Mouse (Mus musculus): ENCODE measurements around the gene Bpifb3. TPM values are rescaled to one million over a fixed set of nuclear protein-coding genes. Genes with fewer than 3 reads are reported as not detected.

Bpifb3 gene
- polyA plus RNA-seq, 1 experiment from 2014 or later, result not detected

- ATAC-seq (ENCODE audit: low FRiP score), result 0 out of 2 replicates have a peak, but pooled peaks have one; percentile 59
- H3K9ac ChIP-seq, result no peak overlapping the region
- DNase-seq (ENCODE audit: low spot score), result no peak
Measured at GRCm38 (mm10) chr2:153931125-153931524, 13.1 kb downstream of the Bpifb3 start.

GRCm38 (mm10) chr2:153933311-153933710, 15.3 kb downstream of the Bpifb3 start:
- H3K4me1 ChIP-seq (replicated peaks; ENCODE audit: control insufficient read depth, insufficient read depth, low read length), result peaks cover 7% of the 10 kb centered on the region
- no peaks in the 10 kb centered on the region for H3K36me3 ChIP-seq (replicated peaks; ENCODE audit: control insufficient read depth, insufficient read depth)
- H3K4me3 ChIP-seq (replicated peaks; ENCODE audit: low read length), result no peak overlapping the region
- no peak for DNase-seq (ENCODE audit: low spot score)
- no peak for ATAC-seq (ENCODE audit: low FRiP score)
- no peak overlapping the region for H3K4me2 ChIP-seq (replicated peaks)
- no peaks in the 10 kb centered on the region for H3K9me3 ChIP-seq (ENCODE audit: control insufficient read depth, low read length)
- no peaks in the 10 kb centered on the region for H3K27me3 ChIP-seq (ENCODE audit: control insufficient read depth, insufficient read depth, low read length)
- WGBS, result 51% methylated on average over 6 of the region's 6 CpGs
- H3K27ac ChIP-seq, result no peak overlapping the region
- H3K9ac ChIP-seq, result no peak overlapping the region

More at GRCm38 (mm10) chr2:153931125-153931524, 13.1 kb downstream of the Bpifb3 start:
- H3K27ac ChIP-seq, result no peak overlapping the region
- H3K27me3 ChIP-seq (ENCODE audit: control insufficient read depth, insufficient read depth, low read length), result no peaks in the 10 kb centered on the region
- no peaks in the 10 kb centered on the region for H3K36me3 ChIP-seq (replicated peaks; ENCODE audit: control insufficient read depth, insufficient read depth)
- H3K4me2 ChIP-seq (replicated peaks), result no peak overlapping the region
- no peak overlapping the region for H3K4me3 ChIP-seq (replicated peaks; ENCODE audit: low read length)
- no peaks in the 10 kb centered on the region for H3K9me3 ChIP-seq (ENCODE audit: control insufficient read depth, low read length)
- peaks cover 7% of the 10 kb centered on the region for H3K4me1 ChIP-seq (replicated peaks; ENCODE audit: control insufficient read depth, insufficient read depth, low read length)
- WGBS, result 46% methylated on average over 6 of the region's 6 CpGs

GRCm38 (mm10) chr2:153935348-153935747, 17.3 kb downstream of the Bpifb3 start:
- DNase-seq (ENCODE audit: low spot score) (no peak), ATAC-seq (ENCODE audit: low FRiP score) (no peak)
- no peak overlapping the region for H3K4me3 ChIP-seq (replicated peaks; ENCODE audit: low read length)
- no peaks in the 10 kb centered on the region for H3K27me3 ChIP-seq (ENCODE audit: control insufficient read depth, insufficient read depth, low read length)
- no peak overlapping the region for H3K4me2 ChIP-seq (replicated peaks)
- H3K9me3 ChIP-seq (ENCODE audit: control insufficient read depth, low read length), result no peaks in the 10 kb centered on the region
- no peak overlapping the region for H3K27ac ChIP-seq
- no peak overlapping the region for H3K9ac ChIP-seq
- WGBS, result 94% methylated on average over 6 of the region's 6 CpGs
- peaks cover 7% of the 10 kb centered on the region for H3K4me1 ChIP-seq (replicated peaks; ENCODE audit: control insufficient read depth, insufficient read depth, low read length)
- no peaks in the 10 kb centered on the region for H3K36me3 ChIP-seq (replicated peaks; ENCODE audit: control insufficient read depth, insufficient read depth)

GRCm38 (mm10) chr2:153937843-153938242, 19.8 kb downstream of the Bpifb3 start, which contains the start of gene Bpifb4:
Bpifb4 (plus strand) TSS chr2:153938212.
- 93% methylated on average over 5 of the region's 5 CpGs for WGBS
- ATAC-seq (ENCODE audit: low FRiP score), result no peak
- no peak within 1 kb of the TSS for H3K4me2 ChIP-seq (replicated peaks)

GRCm38 (mm10) chr2:153943537-153943936, 25.5 kb downstream of the Bpifb3 start:
- no peak overlapping the region for H3K27ac ChIP-seq
- ATAC-seq (ENCODE audit: low FRiP score) (no peak), DNase-seq (ENCODE audit: low spot score) (peak; percentile 64)
- no peaks in the 10 kb centered on the region for H3K4me1 ChIP-seq (replicated peaks; ENCODE audit: control insufficient read depth, insufficient read depth, low read length)
- H3K9ac ChIP-seq, result no peak overlapping the region
- H3K4me3 ChIP-seq (replicated peaks; ENCODE audit: low read length), result no peak overlapping the region
- 47% methylated on average over 3 of the region's 3 CpGs for WGBS
- no peak overlapping the region for H3K4me2 ChIP-seq (replicated peaks)
- H3K27me3 ChIP-seq (ENCODE audit: control insufficient read depth, insufficient read depth, low read length), result no peaks in the 10 kb centered on the region
- H3K9me3 ChIP-seq (ENCODE audit: control insufficient read depth, low read length), result no peaks in the 10 kb centered on the region
- no peaks in the 10 kb centered on the region for H3K36me3 ChIP-seq (replicated peaks; ENCODE audit: control insufficient read depth, insufficient read depth)

More at GRCm38 (mm10) chr2:153937843-153938242, 19.8 kb downstream of the Bpifb3 start, which contains the start of gene Bpifb4:
- no peaks in the 10 kb centered on the region for H3K4me1 ChIP-seq (replicated peaks; ENCODE audit: control insufficient read depth, insufficient read depth, low read length)
- no peak for DNase-seq (ENCODE audit: low spot score)
- H3K9ac ChIP-seq, result no peak within 1 kb of the TSS
- H3K27me3 ChIP-seq (ENCODE audit: control insufficient read depth, insufficient read depth, low read length), result no peaks in the 10 kb centered on the region
- H3K9me3 ChIP-seq (ENCODE audit: control insufficient read depth, low read length), result no peaks in the 10 kb centered on the region
- no peaks in the 10 kb centered on the region for H3K36me3 ChIP-seq (replicated peaks; ENCODE audit: control insufficient read depth, insufficient read depth)
- no peak within 1 kb of the TSS for H3K4me3 ChIP-seq (replicated peaks; ENCODE audit: low read length)
- H3K27ac ChIP-seq, result no peak within 1 kb of the TSS

- no peak overlapping the region for H3K4me3 ChIP-seq (replicated peaks; ENCODE audit: low read length)
- H3K9me3 ChIP-seq (ENCODE audit: control insufficient read depth, low read length), result no peaks in the 10 kb centered on the region
- WGBS, result 83% methylated on average over 8 of the region's 8 CpGs
- H3K27me3 ChIP-seq (ENCODE audit: control insufficient read depth, insufficient read depth, low read length), result no peaks in the 10 kb centered on the region
- DNase-seq (ENCODE audit: low spot score) (no peak), ATAC-seq (ENCODE audit: low FRiP score) (no peak)
- H3K36me3 ChIP-seq (replicated peaks; ENCODE audit: control insufficient read depth, insufficient read depth), result no peaks in the 10 kb centered on the region
- no peak overlapping the region for H3K9ac ChIP-seq
- no peak overlapping the region for H3K4me2 ChIP-seq (replicated peaks)
- no peaks in the 10 kb centered on the region for H3K4me1 ChIP-seq (replicated peaks; ENCODE audit: control insufficient read depth, insufficient read depth, low read length)
- H3K27ac ChIP-seq, result no peak overlapping the region
Measured at GRCm38 (mm10) chr2:153944567-153944966, 26.5 kb downstream of the Bpifb3 start.

- Histone ChIP-seq H3K4me3 (replicated peaks; ENCODE audit: low read length) (no peak overlapping the region), H3K9ac (no peak overlapping the region), H3K36me3 (replicated peaks; ENCODE audit: control insufficient read depth, insufficient read depth) (no peaks in the 10 kb centered on the region), H3K4me1 (replicated peaks; ENCODE audit: control insufficient read depth, insufficient read depth, low read length) (no peaks in the 10 kb centered on the region), H3K27ac (no peak overlapping the region), H3K9me3 (ENCODE audit: control insufficient read depth, low read length) (no peaks in the 10 kb centered on the region), H3K27me3 (ENCODE audit: control insufficient read depth, insufficient read depth, low read length) (no peaks in the 10 kb centered on the region), H3K4me2 (replicated peaks) (no peak overlapping the region)
- DNase-seq (ENCODE audit: low spot score) (peak; percentile 84), ATAC-seq (ENCODE audit: low FRiP score) (no peak)
- WGBS, result 28% methylated on average over 6 of the region's 6 CpGs
Measured at GRCm38 (mm10) chr2:153952897-153953296, 34.9 kb downstream of the Bpifb3 start.

- Histone ChIP-seq H3K4me3 (replicated peaks; ENCODE audit: low read length) (no peak overlapping the region), H3K4me2 (replicated peaks) (peak overlapping the region; percentile 25; the same call in 1 of the 2 replicates), H3K27ac (no peak overlapping the region), H3K27me3 (ENCODE audit: control insufficient read depth, insufficient read depth, low read length) (no peaks in the 10 kb centered on the region), H3K9ac (no peak overlapping the region), H3K4me1 (replicated peaks; ENCODE audit: control insufficient read depth, insufficient read depth, low read length) (no peaks in the 10 kb centered on the region), H3K9me3 (ENCODE audit: control insufficient read depth, low read length) (no peaks in the 10 kb centered on the region), H3K36me3 (replicated peaks; ENCODE audit: control insufficient read depth, insufficient read depth) (no peaks in the 10 kb centered on the region)
- 6% methylated on average over 6 of the region's 6 CpGs for WGBS
- DNase-seq (ENCODE audit: low spot score) (peak; percentile 56), ATAC-seq (ENCODE audit: low FRiP score) (no peak)
Measured at GRCm38 (mm10) chr2:153953836-153954235, 35.8 kb downstream of the Bpifb3 start.

GRCm38 (mm10) chr2:153962821-153963331, 44.8 kb downstream of the Bpifb3 start:
- Histone ChIP-seq H3K4me1 (replicated peaks; ENCODE audit: control insufficient read depth, insufficient read depth, low read length) (no peaks in the 10 kb centered on the region), H3K9ac (no peak overlapping the region), H3K36me3 (replicated peaks; ENCODE audit: control insufficient read depth, insufficient read depth) (no peaks in the 10 kb centered on the region), H3K9me3 (ENCODE audit: control insufficient read depth, low read length) (no peaks in the 10 kb centered on the region), H3K27me3 (ENCODE audit: control insufficient read depth, insufficient read depth, low read length) (no peaks in the 10 kb centered on the region), H3K4me2 (replicated peaks) (no peak overlapping the region), H3K27ac (no peak overlapping the region), H3K4me3 (replicated peaks; ENCODE audit: low read length) (no peak overlapping the region)
- no peak for DNase-seq (ENCODE audit: low spot score)
- 80% methylated on average over 4 of the region's 4 CpGs for WGBS
- no peak for ATAC-seq (ENCODE audit: low FRiP score)

- no peak overlapping the region for H3K27ac ChIP-seq
- no peak for DNase-seq (ENCODE audit: low spot score)
- H3K36me3 ChIP-seq (replicated peaks; ENCODE audit: control insufficient read depth, insufficient read depth), result no peaks in the 10 kb centered on the region
- H3K4me2 ChIP-seq (replicated peaks), result no peak overlapping the region
- no peaks in the 10 kb centered on the region for H3K4me1 ChIP-seq (replicated peaks; ENCODE audit: control insufficient read depth, insufficient read depth, low read length)
- no peak overlapping the region for H3K9ac ChIP-seq
- 100% methylated on average over 1 of the region's 1 CpGs for WGBS
- ATAC-seq (ENCODE audit: low FRiP score), result no peak
- no peaks in the 10 kb centered on the region for H3K27me3 ChIP-seq (ENCODE audit: control insufficient read depth, insufficient read depth, low read length)
- H3K9me3 ChIP-seq (ENCODE audit: control insufficient read depth, low read length), result no peaks in the 10 kb centered on the region
- no peak overlapping the region for H3K4me3 ChIP-seq (replicated peaks; ENCODE audit: low read length)
Measured at GRCm38 (mm10) chr2:153963334-153963733, 45.3 kb downstream of the Bpifb3 start.

Measured in hindbrain, embryonic 14.5 days (tissue).